Mouse (Mus musculus) left cerebral cortex, adult 2 months (tissue): ENCODE measurements around the gene Ctso. TPM values are rescaled to one million over a fixed set of nuclear protein-coding genes. Genes with fewer than 3 reads are reported as not detected.

Experiments used
- DNase-seq, 2 experiments: peaks; one replicate each; pipeline ENCODE4 v3.0.0; 2021 to 2022; ENCODE audit warnings: low spot score in 2 of 2, mixed read lengths in 1 of 2; ENCODE audit errors: extremely low spot score in 1 of 2
- H3K27ac ChIP-seq: fragments of 200-600 bp; 2 replicates; pipeline ENCODE4 v1.8.1; 2022
- H3K4me3 ChIP-seq: fragments of 200-600 bp; 2 replicates; pipeline ENCODE4 v1.8.1; 2022
- CTCF ChIP-seq: fragments of 200-600 bp; IDR thresholded peaks from 2 replicates; pipeline ENCODE4 v1.8.1; 2022; ENCODE audit warnings: antibody characterized with exemption, mild to moderate bottlenecking, moderate library complexity
- intact Hi-C: fragments of 180-260 bp; cut with DNase I; formaldehyde crosslinking; loops from one replicate; pipeline ENCODE4 v1.15.1; 2025
- total RNA-seq, 2 experiments: library from RNA; stranded (reverse); gene quantifications; 2 replicates each; pipeline ENCODE4 v1.2.3; 2021

Ctso gene
- total RNA-seq, 2 experiments from 2014 or later, result 15.9 to 16.5 TPM

GRCm38 (mm10) chr3:81995988-81996387 is 63.6 kb downstream of the Ctso start:
- Histone ChIP-seq H3K27ac (no peak overlapping the region), H3K4me3 (no peak overlapping the region)
- peak; percentile 14 to 31 for DNase-seq
- intact Hi-C loops, result loop anchor here (2.0 to 5.0 kb wide), 3 partner anchors 336 to 861 kb away; no protein-coding TSS in a partner anchor
- peak; percentile 80 for TF ChIP-seq CTCF

Other genes with a start within 250 kb of the Ctso start
- under 1 TPM in 1 of 2 experiments, not detected in 1; 0.84 TPM for gene Tdo2, start 43.6 kb downstream of the Ctso start, total RNA-seq
- gene Asic5, start 49.7 kb downstream of the Ctso start, total RNA-seq, result not detected
- 100 to 1,000 TPM; 160 to 163 TPM for gene Gucy1b1, start 142.1 kb downstream of the Ctso start, total RNA-seq
- gene Gucy1a1, start 213.2 kb downstream of the Ctso start, total RNA-seq, result 10 to 100 TPM; 76.2 to 82.2 TPM